Mouse (Mus musculus) c-Kit-positive CD71-negative TER-119-negative erythroid progenitor cells, embryonic 14.5 days (primary cell): ENCODE measurements around the gene Gpd1.
"Not testable (repeated sequence)": the region's sequence is repeated elsewhere in the genome, so short reads cannot be mapped to it uniquely, and the experiment has no call there.

Source experiments
- DNase-seq: peaks from one replicate; pipeline ENCODE4 v3.0.0-alpha.2; 2013; ENCODE audit warnings: low read depth

Gene Gpd1

DNA sequence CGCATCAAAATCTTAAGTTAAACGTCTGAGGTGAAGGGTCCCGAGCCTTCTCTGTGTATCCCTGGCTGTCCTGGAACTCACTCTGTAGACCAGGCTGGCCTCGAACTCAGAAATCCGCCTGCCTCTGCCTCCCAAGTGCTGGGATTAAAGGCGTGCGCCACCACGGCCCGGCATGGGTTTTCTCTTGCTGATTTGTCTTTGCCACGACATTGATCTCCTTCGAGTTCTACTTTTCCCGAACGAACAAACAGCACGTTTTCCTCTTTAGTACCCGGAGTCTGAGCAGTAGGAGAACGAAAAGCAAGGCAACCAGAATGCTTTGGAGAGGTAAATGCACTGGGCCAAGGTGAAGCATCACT is 15.7 kb upstream of the Gpd1 start:
- not testable (repeated sequence) for DNase-seq

- peak; percentile 85 for DNase-seq
Measured at GRCm38 (mm10) chr15:99701999-99702900, 15.1 kb upstream of the Gpd1 start, which contains the start of gene Smarcd1. Gene Smarcd1, plus strand, starts transcription at chr15:99702129.

DNA sequence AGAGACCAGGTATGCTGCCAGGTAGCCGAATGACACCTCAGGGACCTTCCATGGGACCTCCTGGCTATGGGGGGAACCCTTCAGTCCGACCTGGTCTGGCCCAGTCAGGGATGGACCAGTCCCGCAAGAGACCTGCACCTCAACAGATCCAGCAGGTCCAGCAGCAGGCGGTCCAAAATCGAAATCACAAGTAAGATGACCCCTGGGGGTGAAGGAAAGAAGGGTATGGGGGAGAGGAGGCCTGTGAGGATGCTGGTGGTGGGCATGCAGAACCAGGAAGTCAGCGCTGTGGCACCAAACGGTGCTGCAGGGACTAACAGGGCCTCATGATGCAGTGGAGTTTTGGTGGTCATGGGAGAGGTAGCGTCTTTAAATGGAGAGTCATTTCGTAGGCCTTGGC is 14.2 kb upstream of the Gpd1 start:
- DNase-seq = no peak

GRCm38 (mm10) chr15:99703676-99704040 is 13.7 kb upstream of the Gpd1 start:
- DNase-seq = no peak

- DNase-seq = no peak
Measured at GRCm38 (mm10) chr15:99704041-99704681, 13.2 kb upstream of the Gpd1 start.

GRCm38 (mm10) chr15:99704881-99705280 is 12.4 kb upstream of the Gpd1 start:
- DNase-seq = no peak

- DNase-seq = peak; percentile 76
Measured at GRCm38 (mm10) chr15:99705440-99706048, 11.8 kb upstream of the Gpd1 start, which contains the start of gene Gm17349. Gene Gm17349, minus strand, starts transcription at chr15:99705490.

GRCm38 (mm10) chr15:99708176-99708575 is 9.1 kb upstream of the Gpd1 start:
- DNase-seq = no peak

GRCm38 (mm10) chr15:99710221-99711190 is 6.8 kb upstream of the Gpd1 start:
- DNase-seq = no peak

- no peak for DNase-seq
Measured at GRCm38 (mm10) chr15:99711491-99711890, 5.8 kb upstream of the Gpd1 start.

GRCm38 (mm10) chr15:99712666-99713559 is 4.4 kb upstream of the Gpd1 start:
- no peak for DNase-seq

GRCm38 (mm10) chr15:99713569-99713968 is 3.7 kb upstream of the Gpd1 start:
- DNase-seq = no peak

- no peak for DNase-seq
Measured at GRCm38 (mm10) chr15:99714206-99714605, 3.1 kb upstream of the Gpd1 start.

DNA sequence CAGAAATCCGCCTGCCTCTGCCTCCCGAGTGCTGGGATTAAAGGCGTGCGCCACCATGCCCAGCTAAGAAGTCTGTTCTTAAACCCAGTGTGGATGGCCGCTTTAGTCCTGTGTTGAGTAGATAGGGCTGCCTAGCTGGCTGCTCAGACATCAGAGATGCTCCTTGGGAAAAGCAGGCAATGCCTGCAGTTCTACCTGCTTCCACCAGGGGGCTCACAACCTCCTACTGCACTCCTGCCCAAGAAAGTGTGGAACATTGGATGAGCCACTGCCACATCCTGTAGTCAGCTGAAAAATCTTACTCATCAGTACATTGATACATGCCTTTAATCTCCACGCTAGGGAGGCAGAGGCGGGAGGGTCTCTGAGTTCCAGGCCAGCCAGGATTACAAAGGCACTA is 2.5 kb upstream of the Gpd1 start:
- no peak for DNase-seq

DNA sequence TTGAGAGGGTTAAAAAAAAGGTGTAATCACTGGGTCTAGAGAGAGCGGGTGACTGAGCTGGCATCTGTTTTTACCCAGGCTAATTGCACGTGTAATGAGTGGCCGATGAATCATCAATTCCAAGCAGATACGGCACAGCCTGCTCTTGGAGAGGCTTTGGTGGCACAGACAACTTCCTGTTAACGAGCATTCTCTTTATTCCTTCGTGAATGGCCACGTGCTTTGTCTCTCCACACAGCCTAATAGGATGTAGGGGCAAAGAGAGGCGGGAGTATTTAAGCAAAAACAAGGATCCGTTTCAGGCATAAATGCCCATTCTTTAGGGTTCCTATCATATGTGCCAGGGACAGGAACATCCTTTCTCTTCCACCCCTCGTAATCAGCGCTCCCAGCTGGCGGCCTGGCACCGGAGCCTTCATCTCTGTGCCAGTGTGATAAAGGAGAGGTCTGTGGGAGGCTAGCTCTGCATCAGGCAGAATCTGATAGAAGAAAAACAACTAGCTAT is 1.9 kb upstream of the Gpd1 start:
- no peak for DNase-seq

DNA sequence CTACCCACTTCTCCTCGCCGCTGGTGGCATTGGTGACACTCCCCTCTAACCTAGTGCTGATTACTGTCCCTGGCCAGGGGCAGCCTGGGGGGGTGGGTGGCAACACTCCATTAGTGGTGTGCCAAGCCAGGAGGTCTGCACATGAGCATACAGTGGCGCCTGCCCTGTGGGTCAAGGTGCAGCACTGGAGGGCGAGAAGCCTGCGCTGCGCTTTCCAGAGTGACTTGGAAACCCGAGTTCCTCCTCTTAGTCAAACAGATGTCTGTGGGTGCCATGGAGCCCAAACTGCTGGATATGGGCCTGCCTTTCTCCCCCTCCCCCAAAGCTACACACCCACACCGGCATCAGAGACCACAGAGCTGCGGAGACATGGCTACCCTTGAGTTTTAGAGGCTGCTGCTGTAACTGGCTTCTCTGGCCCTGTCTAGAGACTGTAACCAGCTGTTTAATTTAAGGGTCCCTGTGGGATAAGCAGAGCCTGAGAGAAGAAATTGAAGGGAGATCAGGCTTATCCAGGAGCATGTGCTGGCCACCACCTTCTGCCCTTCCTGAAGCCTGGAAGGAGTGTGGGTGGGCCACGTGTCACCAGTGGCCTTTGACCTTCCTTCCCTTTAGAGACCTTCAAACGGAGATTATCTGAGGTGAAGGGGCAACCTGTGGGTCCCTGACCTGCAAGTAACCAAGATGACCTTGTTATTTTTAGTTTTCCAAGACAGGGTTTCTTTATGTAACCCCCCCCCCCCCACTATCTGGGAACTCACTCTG is 1.2 kb upstream of the Gpd1 start:
- DNase-seq = no peak

- no peak for DNase-seq
Measured at GRCm38 (mm10) chr15:99716814-99717213, 501 bp upstream of the Gpd1 start.

DNA sequence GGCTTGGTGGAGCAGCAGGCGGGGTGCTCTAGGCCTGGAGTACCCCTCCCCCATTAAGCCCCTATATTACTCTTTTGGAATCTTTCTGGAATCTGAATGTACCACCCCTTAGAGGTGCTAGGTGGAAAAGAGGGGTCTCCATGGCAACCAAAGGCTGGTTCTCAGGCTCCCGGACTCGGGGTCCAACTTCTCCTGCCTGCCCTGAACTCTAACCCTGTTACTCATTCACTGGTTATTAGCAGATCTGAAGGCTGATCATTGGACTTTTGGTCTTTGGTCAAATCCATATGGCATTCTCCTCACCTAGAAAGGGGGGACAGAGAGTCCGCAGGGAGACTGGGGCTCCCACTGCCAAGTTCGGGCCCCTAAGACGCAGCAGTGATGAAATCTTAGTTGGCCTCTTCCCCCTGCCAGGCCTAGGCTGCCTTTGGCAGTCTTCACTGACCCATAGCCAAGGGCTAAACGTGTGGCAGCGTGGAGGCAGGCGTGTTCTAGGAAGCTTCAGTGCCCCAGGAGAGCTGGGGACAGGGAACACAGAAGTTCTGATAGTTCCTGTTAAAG is 1.2 kb downstream of the Gpd1 start:
- no peak for DNase-seq

DNA sequence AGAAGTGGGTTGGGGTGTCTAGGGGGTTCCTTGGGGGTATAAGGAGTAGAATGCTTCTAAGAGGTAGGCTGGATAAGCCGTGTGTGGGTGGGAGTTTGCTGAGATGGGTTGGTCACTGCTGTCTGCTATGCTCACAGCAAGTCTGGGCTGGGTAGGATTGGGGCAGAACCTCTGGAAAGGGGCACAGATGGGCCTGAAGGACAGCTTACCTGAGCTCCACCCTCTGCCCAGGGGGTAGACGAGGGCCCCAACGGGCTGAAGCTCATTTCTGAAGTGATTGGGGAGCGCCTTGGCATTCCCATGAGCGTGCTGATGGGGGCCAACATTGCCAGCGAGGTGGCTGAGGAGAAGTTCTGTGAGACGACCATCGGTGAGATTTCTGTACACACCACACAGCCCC is 2.5 kb downstream of the Gpd1 start:
- DNase-seq = no peak
